Mouse (Mus musculus): Measurements from ENCODE around the gene Adam12. TPM values are rescaled to one million over a fixed set of nuclear protein-coding genes. Genes with fewer than 3 reads are reported as not detected.

Adam12 gene
- polyA plus RNA-seq, 1 experiment from 2014 or later, result 2.1 TPM

DNA sequence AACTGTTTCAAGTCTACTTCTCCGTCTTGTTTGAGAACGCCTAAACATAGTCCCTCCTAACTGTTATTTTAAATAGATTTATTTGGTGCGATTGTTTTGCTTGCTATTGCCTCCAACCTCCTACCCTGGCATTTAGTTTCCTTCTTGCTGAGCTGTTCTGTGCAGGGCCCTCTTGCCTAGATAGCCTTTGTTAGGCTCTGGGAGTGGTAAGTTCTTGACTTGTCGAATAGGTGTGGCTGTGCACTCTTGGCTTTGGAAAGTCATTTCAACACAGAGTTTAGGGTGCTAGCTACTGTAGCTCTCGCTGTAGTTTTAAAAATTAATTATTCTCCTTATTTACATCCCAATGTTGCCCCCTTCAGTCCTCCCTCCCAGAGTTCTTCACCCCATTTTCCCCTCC, 222.8 kb downstream of the Adam12 start:
- 85% methylated on average over 5 of the region's 5 CpGs for WGBS
- Histone ChIP-seq H3K36me3 (replicated peaks) (no peaks in the 10 kb centered on the region; the same call in 1 of the 2 replicates), H3K4me1 (no peaks in the 10 kb centered on the region), H3K9me3 (peaks cover 5% of the 10 kb centered on the region; the same call in 1 of the 2 replicates), H3K27me3 (replicated peaks; ENCODE audit: low read depth, poor library complexity, severe bottlenecking) (no peaks in the 10 kb centered on the region), H3K4me3 (no peak overlapping the region), H3K27ac (replicated peaks) (no peak overlapping the region)
- DNase-seq (ENCODE audit: low spot score), result no peak

DNA sequence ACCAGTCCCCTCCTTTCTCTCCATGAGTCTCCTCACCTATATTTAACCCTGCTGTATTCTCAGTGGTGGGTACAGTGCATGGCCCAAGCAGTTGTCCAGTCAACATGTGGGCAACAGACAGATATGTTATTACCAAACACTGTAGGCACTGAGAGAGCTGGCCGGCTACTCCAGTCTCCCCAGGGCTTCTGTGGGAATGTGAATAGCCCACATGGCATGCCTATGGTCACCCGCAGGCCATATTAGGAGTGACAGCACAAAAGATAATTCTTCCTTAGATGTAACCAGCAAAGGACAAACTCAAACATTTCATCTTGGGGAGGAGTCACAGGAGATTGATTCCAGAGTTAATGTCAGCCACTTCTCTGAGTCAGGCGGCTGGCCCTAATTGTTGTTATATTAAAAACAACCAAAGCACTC, 224.0 kb downstream of the Adam12 start:
- H3K4me3 ChIP-seq, result no peak overlapping the region
- 0 out of 2 replicates have a peak overlapping the region, but pooled peaks have one; percentile 30 for H3K27ac ChIP-seq (replicated peaks)
- DNase-seq (ENCODE audit: low spot score), result no peak
- no peaks in the 10 kb centered on the region for H3K4me1 ChIP-seq
- 72% methylated on average over 3 of the region's 3 CpGs for WGBS
- no peaks in the 10 kb centered on the region for H3K27me3 ChIP-seq (replicated peaks; ENCODE audit: low read depth, poor library complexity, severe bottlenecking)
- peaks cover 5% of the 10 kb centered on the region; the same call in 1 of the 2 replicates for H3K9me3 ChIP-seq
- no peaks in the 10 kb centered on the region; the same call in 1 of the 2 replicates for H3K36me3 ChIP-seq (replicated peaks)

DNA sequence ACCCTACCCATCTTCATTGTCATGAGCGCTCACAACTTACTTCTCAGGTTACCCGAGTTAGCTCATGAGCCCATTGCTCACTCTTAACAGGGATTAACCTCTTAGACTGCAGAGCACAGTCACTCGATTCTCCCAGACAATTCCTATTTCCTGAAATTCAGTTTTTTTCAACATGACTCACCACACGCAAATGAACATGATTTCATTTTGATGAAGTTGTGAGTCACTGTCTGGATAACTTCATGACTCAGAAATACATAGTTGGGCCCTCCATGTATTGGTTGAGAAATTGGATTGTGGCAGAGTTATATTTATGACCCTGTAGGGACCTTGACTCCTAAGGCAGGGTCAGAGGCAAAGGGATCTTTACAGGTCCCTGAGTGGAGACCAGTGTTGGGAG, 230.4 kb downstream of the Adam12 start:
- peaks cover 5% of the 10 kb centered on the region for H3K4me1 ChIP-seq
- H3K9me3 ChIP-seq, result peaks cover 5% of the 10 kb centered on the region; the same call in 1 of the 2 replicates
- H3K27ac ChIP-seq (replicated peaks), result no peak overlapping the region
- no peaks in the 10 kb centered on the region for H3K27me3 ChIP-seq (replicated peaks; ENCODE audit: low read depth, poor library complexity, severe bottlenecking)
- H3K36me3 ChIP-seq (replicated peaks), result no peaks in the 10 kb centered on the region; the same call in 1 of the 2 replicates
- WGBS, result 89% methylated on average over 4 of the region's 4 CpGs
- no peak overlapping the region for H3K4me3 ChIP-seq
- DNase-seq (ENCODE audit: low spot score), result no peak

DNA sequence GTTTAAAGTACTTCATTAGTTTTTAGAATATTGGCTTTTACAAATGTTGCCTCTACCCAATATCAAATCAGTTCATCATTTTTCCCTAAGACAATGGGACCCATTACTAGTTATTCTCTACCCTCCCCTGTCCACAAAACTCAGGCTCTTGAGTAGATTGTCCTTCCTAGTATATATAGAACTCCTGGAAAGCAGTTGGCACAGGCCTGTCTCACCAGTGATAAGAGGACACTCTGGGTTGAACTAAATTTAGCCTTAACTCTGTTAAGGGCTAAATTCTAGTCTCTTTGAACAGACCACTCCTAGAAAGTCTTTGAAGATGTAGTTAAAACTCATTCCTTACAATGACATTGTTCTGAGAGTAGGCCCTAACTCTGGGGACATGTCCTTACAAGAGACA, 241.0 kb downstream of the Adam12 start:
- Histone ChIP-seq H3K27ac (replicated peaks) (no peak overlapping the region), H3K4me3 (no peak overlapping the region), H3K36me3 (replicated peaks) (no peaks in the 10 kb centered on the region), H3K27me3 (replicated peaks; ENCODE audit: low read depth, poor library complexity, severe bottlenecking) (no peaks in the 10 kb centered on the region), H3K4me1 (no peaks in the 10 kb centered on the region), H3K9me3 (no peaks in the 10 kb centered on the region)
- DNase-seq (ENCODE audit: low spot score), result no peak

DNA sequence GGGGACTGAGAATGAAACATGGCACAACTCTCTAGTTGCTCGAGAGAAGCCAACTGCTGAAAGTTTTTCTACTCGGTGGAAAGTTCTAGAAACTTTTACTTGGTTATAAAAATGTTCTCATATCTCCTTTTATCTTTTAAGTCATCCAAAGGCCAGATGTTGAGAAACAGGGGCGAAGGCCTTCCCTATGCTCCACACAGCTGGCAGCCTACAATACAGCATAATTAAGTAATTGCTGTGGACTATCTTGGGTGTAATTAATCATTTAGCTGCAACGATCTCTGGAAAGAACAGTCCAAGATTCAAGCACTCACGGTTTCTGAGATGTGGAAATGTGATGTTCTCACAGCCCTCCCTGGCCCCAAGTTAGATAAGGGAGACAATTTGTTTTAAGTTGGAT, 243.6 kb downstream of the Adam12 start:
- H3K4me1 ChIP-seq, result no peaks in the 10 kb centered on the region
- H3K9me3 ChIP-seq, result no peaks in the 10 kb centered on the region
- WGBS, result 82% methylated on average over 5 of the region's 5 CpGs
- DNase-seq (ENCODE audit: low spot score), result no peak
- no peak overlapping the region for H3K27ac ChIP-seq (replicated peaks)
- no peaks in the 10 kb centered on the region for H3K36me3 ChIP-seq (replicated peaks)
- H3K27me3 ChIP-seq (replicated peaks; ENCODE audit: low read depth, poor library complexity, severe bottlenecking), result no peaks in the 10 kb centered on the region
- no peak overlapping the region for H3K4me3 ChIP-seq

DNA sequence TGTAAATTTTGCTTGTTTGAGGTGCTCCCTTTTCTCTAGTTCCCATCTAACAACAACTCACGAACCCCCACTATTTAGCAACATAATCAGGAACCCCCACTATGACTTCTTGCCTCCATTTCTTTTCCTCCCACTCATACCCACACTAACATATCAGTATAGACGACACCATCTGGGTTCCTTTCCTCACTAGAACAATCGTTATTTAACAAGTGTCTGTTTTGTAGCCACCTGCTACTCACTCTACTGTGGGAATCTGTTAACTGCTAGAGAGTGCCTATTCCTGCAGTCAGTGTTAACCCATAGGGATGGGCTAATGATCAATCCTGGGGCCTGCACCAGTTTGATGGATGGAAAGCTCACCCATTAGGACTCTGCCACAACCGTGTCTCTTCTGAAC, 245.7 kb downstream of the Adam12 start:
- no peak for DNase-seq (ENCODE audit: low spot score)
- no peaks in the 10 kb centered on the region for H3K36me3 ChIP-seq (replicated peaks)
- H3K27me3 ChIP-seq (replicated peaks; ENCODE audit: low read depth, poor library complexity, severe bottlenecking), result no peaks in the 10 kb centered on the region
- H3K27ac ChIP-seq (replicated peaks), result no peak overlapping the region
- H3K4me3 ChIP-seq, result no peak overlapping the region
- H3K9me3 ChIP-seq, result no peaks in the 10 kb centered on the region
- WGBS, result 89% methylated on average over 4 of the region's 4 CpGs
- H3K4me1 ChIP-seq, result no peaks in the 10 kb centered on the region

DNA sequence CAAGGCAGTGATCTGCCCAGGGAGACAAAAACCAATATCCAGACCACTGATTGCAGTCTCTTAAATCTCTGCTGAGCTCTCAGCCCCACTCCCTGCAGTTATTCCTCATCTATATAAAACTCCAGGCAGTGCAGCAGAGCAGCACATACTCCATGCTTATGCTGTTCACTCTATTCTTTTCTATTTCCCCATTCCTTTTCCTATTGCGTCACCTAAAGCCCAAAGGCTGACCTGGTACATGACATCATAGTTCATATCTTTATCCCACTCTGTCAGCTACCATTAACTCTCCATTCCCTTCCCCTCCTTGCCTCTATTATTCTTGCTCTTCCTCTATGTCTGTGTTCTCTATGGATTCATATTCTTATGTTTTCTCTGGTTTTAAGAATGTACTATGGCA, 246.3 kb downstream of the Adam12 start:
- no peak for DNase-seq (ENCODE audit: low spot score)
- H3K9me3 ChIP-seq, result no peaks in the 10 kb centered on the region
- no peaks in the 10 kb centered on the region for H3K27me3 ChIP-seq (replicated peaks; ENCODE audit: low read depth, poor library complexity, severe bottlenecking)
- H3K36me3 ChIP-seq (replicated peaks), result no peaks in the 10 kb centered on the region
- no peaks in the 10 kb centered on the region for H3K4me1 ChIP-seq
- no peak overlapping the region for H3K4me3 ChIP-seq
- H3K27ac ChIP-seq (replicated peaks), result no peak overlapping the region
- WGBS, result 91% methylated on average over 1 of the region's 1 CpGs

DNA sequence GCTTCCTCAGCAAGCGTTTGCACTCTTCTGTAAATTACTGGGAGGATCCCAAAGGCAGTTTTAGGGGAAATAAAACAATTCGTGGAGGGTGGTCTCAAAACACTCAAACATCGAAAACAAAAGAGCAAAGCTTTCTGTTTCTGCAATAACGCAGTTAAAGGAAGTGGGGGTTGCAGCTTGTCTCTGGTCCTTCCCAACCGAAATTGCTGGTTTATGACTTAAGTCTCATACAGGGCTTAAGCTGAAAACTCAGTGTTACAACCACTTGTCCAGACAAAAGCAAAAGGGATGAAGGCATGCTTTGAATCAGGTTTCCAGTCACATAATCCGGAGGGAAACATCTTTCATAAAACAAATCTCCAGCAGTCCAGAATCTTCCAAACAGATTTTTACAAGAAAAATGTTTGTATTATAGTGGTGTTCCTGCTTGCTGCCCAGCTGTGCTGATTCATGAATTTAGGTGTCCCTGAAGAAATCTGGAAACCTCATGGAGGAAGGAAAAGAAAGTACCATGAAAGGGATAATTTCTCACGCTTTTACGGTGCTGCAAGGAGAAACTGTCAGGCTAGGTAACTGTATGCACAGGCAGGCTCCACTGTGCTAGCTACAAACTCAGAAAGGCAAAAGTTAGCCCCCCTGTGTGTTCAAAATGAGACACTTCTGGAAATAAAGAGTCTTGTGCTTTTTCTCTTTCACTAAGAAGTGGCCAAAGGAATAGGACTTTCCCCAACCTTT, 255.4 kb downstream of the Adam12 start:
- no peaks in the 10 kb centered on the region for H3K36me3 ChIP-seq (replicated peaks)
- 78% methylated on average over 8 of the region's 8 CpGs for WGBS
- H3K4me1 ChIP-seq, result 0 out of 2 replicates have a peak, but pooled peaks cover 3% of the 10 kb centered on the region
- no peak overlapping the region for H3K27ac ChIP-seq (replicated peaks)
- no peak for DNase-seq (ENCODE audit: low spot score)
- H3K9me3 ChIP-seq, result no peaks in the 10 kb centered on the region
- H3K27me3 ChIP-seq (replicated peaks; ENCODE audit: low read depth, poor library complexity, severe bottlenecking), result no peaks in the 10 kb centered on the region
- H3K4me3 ChIP-seq, result no peak overlapping the region

DNA sequence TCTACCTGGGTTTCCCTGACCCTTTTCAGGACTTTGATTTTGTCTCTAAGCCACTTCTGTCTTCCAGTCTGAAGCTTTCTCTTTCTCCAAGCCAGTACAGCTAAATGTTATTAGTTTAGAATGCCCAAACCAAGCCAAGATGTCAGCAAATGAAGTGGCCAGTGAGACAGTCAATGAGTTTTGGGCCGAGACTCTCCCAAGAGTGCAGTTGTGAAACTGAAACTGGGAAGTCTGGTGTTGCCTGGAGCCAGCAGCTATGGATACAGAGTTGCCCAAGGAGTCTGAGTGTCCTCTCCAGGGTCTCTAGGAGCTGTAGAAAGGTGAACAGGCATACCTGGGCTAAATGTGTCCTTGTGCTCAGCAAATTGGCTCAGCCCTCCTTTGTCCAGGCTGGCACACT, 260.9 kb downstream of the Adam12 start:
- H3K9me3 ChIP-seq, result no peaks in the 10 kb centered on the region
- no peak for DNase-seq (ENCODE audit: low spot score)
- H3K36me3 ChIP-seq (replicated peaks), result no peaks in the 10 kb centered on the region
- 92% methylated on average over 1 of the region's 1 CpGs for WGBS
- H3K27me3 ChIP-seq (replicated peaks; ENCODE audit: low read depth, poor library complexity, severe bottlenecking), result no peaks in the 10 kb centered on the region
- H3K4me1 ChIP-seq, result 0 out of 2 replicates have a peak, but pooled peaks cover 2% of the 10 kb centered on the region
- H3K27ac ChIP-seq (replicated peaks), result no peak overlapping the region
- no peak overlapping the region for H3K4me3 ChIP-seq

DNA sequence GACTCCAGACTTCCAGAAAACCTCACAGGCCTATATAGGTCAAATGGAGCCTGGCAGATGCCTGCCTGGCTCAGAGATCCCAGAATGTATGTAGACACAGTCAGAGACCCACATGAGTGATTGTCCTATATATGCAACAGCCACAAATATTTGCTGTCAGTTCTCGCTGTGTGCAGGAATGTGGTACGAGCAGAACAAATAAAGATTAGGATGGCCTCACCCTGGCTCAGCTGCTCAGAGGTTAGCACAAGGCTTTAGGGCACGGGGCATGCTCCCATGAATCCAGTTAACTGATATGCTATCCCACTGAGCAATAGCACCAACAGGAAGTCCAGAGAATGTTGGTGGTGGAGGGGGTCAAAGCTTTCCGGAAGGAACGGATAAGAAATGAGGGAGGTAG, 261.5 kb downstream of the Adam12 start:
- DNase-seq (ENCODE audit: low spot score), result no peak
- no peak overlapping the region for H3K27ac ChIP-seq (replicated peaks)
- H3K9me3 ChIP-seq, result no peaks in the 10 kb centered on the region
- H3K27me3 ChIP-seq (replicated peaks; ENCODE audit: low read depth, poor library complexity, severe bottlenecking), result no peaks in the 10 kb centered on the region
- H3K4me3 ChIP-seq, result no peak overlapping the region
- 77% methylated on average over 5 of the region's 5 CpGs for WGBS
- no peaks in the 10 kb centered on the region for H3K4me1 ChIP-seq
- no peaks in the 10 kb centered on the region for H3K36me3 ChIP-seq (replicated peaks)

DNA sequence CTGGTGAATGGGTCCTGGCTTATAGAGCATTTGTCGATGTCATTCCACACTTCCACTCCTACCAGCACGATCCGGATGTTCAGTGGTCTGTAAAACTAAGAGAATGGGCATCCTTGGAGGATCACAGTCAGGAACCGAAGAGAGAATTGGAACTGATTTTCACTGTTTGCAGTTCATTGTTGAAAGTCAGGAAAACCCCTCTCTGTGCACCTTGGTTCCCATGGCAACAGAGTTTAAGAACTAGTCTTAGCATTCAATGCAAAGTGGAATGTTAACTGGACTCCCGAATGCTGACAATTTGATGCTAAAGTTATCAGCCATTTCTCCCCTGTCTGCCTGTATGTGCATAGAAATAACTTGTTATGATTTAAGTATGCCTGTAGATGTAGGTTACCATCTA, 264.0 kb downstream of the Adam12 start:
- Histone ChIP-seq H3K4me3 (no peak overlapping the region), H3K27me3 (replicated peaks; ENCODE audit: low read depth, poor library complexity, severe bottlenecking) (no peaks in the 10 kb centered on the region), H3K27ac (replicated peaks) (no peak overlapping the region), H3K36me3 (replicated peaks) (no peaks in the 10 kb centered on the region), H3K4me1 (no peaks in the 10 kb centered on the region), H3K9me3 (no peaks in the 10 kb centered on the region)
- no peak for DNase-seq (ENCODE audit: low spot score)
- 81% methylated on average over 5 of the region's 5 CpGs for WGBS

DNA sequence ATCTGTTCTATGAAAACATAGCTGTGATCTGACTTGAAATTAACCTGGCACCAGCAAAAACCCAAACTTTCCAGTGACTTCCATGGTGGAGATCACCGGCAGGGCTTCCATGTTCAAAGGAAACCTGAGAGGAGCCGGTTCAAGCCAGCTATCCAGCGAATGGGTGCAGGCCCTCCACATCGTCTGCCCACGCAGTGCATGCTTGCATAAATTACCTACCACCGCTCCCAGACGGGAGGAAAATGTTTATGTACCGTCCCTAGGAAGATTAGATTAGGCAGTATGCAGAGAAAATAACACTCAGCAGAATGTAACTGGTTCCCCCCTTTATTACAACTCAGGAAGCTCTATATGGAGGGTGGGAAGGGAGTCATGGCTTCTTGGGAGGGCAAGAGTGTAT, 268.4 kb downstream of the Adam12 start:
- Histone ChIP-seq H3K9me3 (no peaks in the 10 kb centered on the region), H3K4me3 (no peak overlapping the region), H3K4me1 (no peaks in the 10 kb centered on the region), H3K27me3 (replicated peaks; ENCODE audit: low read depth, poor library complexity, severe bottlenecking) (no peaks in the 10 kb centered on the region), H3K27ac (replicated peaks) (no peak overlapping the region), H3K36me3 (replicated peaks) (no peaks in the 10 kb centered on the region)
- DNase-seq (ENCODE audit: low spot score), result no peak
- WGBS, result 72% methylated on average over 8 of the region's 8 CpGs

DNA sequence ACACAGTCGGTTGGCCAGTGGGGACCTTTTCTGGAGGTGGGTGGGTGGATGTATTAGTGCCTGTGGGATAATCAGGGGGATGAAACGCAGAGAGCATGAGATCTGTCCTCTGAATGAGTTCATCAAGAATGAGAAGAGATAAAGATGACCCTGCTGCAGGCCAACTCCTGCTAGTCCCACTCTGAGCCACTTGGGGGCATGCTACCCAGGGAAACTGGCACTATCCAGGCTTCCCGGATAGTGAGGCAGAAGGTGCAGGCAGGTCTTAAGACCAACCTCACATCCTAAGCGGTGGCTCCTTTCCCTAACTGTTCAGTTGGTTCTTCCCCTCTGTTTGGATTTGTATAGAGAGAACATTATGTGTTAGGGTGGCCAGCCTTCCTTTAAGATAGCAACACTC, 272.7 kb downstream of the Adam12 start:
- Histone ChIP-seq H3K36me3 (replicated peaks) (no peaks in the 10 kb centered on the region), H3K27ac (replicated peaks) (no peak overlapping the region), H3K27me3 (replicated peaks; ENCODE audit: low read depth, poor library complexity, severe bottlenecking) (no peaks in the 10 kb centered on the region), H3K9me3 (no peaks in the 10 kb centered on the region), H3K4me1 (0 out of 2 replicates have a peak, but pooled peaks cover 4% of the 10 kb centered on the region), H3K4me3 (no peak overlapping the region)
- DNase-seq (ENCODE audit: low spot score), result no peak
- 63% methylated on average over 4 of the region's 4 CpGs for WGBS

All from embryonic facial prominence, embryonic 10.5 days (tissue).